Mouse (Mus musculus): ENCODE data around the gene Zfp628. TPM values are rescaled to one million over a fixed set of nuclear protein-coding genes. Genes with fewer than 3 reads are reported as not detected.

The Zfp628 gene
- polyA plus RNA-seq, 1 experiment from 2014 or later = 5.1 TPM

- H3K27me3 ChIP-seq (ENCODE audit: control insufficient read depth, insufficient read depth, low read length) = no peaks in the 10 kb centered on the region
- WGBS = 94% methylated on average over 4 of the region's 4 CpGs
- H3K27ac ChIP-seq (replicated peaks; ENCODE audit: low read depth, low read length) = no peak overlapping the region
- H3K36me3 ChIP-seq (ENCODE audit: control insufficient read depth, insufficient read depth, low read length) = no peaks in the 10 kb centered on the region
- H3K4me2 ChIP-seq (ENCODE audit: low read length) = no peak overlapping the region
- no peak for ATAC-seq (ENCODE audit: low FRiP score, low TSS enrichment)
- no peaks in the 10 kb centered on the region for H3K9me3 ChIP-seq (ENCODE audit: control insufficient read depth, low read length)
- no peak for DNase-seq
- no peak overlapping the region for H3K9ac ChIP-seq (replicated peaks; ENCODE audit: low read length)
- H3K4me3 ChIP-seq (replicated peaks; ENCODE audit: low read depth, low read length) = no peak overlapping the region
- H3K4me1 ChIP-seq (ENCODE audit: control insufficient read depth, insufficient read depth, low read length) = no peaks in the 10 kb centered on the region
Measured at GRCm38 (mm10) chr7:4886680-4887079, 28.3 kb upstream of the Zfp628 start.

GRCm38 (mm10) chr7:4895186-4895585, 19.8 kb upstream of the Zfp628 start:
- Histone ChIP-seq H3K27ac (replicated peaks; ENCODE audit: low read depth, low read length) (no peak overlapping the region), H3K27me3 (ENCODE audit: control insufficient read depth, insufficient read depth, low read length) (no peaks in the 10 kb centered on the region), H3K4me3 (replicated peaks; ENCODE audit: low read depth, low read length) (no peak overlapping the region), H3K9ac (replicated peaks; ENCODE audit: low read length) (no peak overlapping the region), H3K9me3 (ENCODE audit: control insufficient read depth, low read length) (no peaks in the 10 kb centered on the region), H3K4me1 (ENCODE audit: control insufficient read depth, insufficient read depth, low read length) (peaks cover 3% of the 10 kb centered on the region; the same call in 1 of the 2 replicates), H3K36me3 (ENCODE audit: control insufficient read depth, insufficient read depth, low read length) (no peaks in the 10 kb centered on the region), H3K4me2 (ENCODE audit: low read length) (no peak overlapping the region)
- 78% methylated on average over 11 of the region's 11 CpGs for WGBS
- DNase-seq (no peak), ATAC-seq (ENCODE audit: low FRiP score, low TSS enrichment) (no peak)

GRCm38 (mm10) chr7:4898851-4899648, 16.0 kb upstream of the Zfp628 start:
- peak overlapping the region; percentile 26; the same call in 1 of the 2 replicates for H3K27ac ChIP-seq (replicated peaks; ENCODE audit: low read depth, low read length)
- H3K27me3 ChIP-seq (ENCODE audit: control insufficient read depth, insufficient read depth, low read length) = no peaks in the 10 kb centered on the region
- no peaks in the 10 kb centered on the region for H3K36me3 ChIP-seq (ENCODE audit: control insufficient read depth, insufficient read depth, low read length)
- H3K4me3 ChIP-seq (replicated peaks; ENCODE audit: low read depth, low read length) = peak overlapping the region; percentile 31
- DNase-seq = peak; percentile 48
- H3K9ac ChIP-seq (replicated peaks; ENCODE audit: low read length) = peak overlapping the region; percentile 3; the same call in 1 of the 2 replicates
- peaks cover 3% of the 10 kb centered on the region; the same call in 1 of the 2 replicates for H3K4me1 ChIP-seq (ENCODE audit: control insufficient read depth, insufficient read depth, low read length)
- ATAC-seq (ENCODE audit: low FRiP score, low TSS enrichment) = peak; percentile 27; the same call in 1 of the 2 replicates
- WGBS = 14% methylated on average over 18 of the region's 18 CpGs
- 0 out of 2 replicates have a peak, but pooled peaks cover 3% of the 10 kb centered on the region for H3K9me3 ChIP-seq (ENCODE audit: control insufficient read depth, low read length)
- peak overlapping the region; percentile 57 for H3K4me2 ChIP-seq (ENCODE audit: low read length)

GRCm38 (mm10) chr7:4899649-4900522, 15.1 kb upstream of the Zfp628 start:
- DNase-seq (peak; percentile 72), ATAC-seq (ENCODE audit: low FRiP score, low TSS enrichment) (no peak)
- WGBS = 8% methylated on average over 19 of the region's 19 CpGs
- H3K27me3 ChIP-seq (ENCODE audit: control insufficient read depth, insufficient read depth, low read length) = no peaks in the 10 kb centered on the region
- peak overlapping the region; percentile 57 for H3K4me2 ChIP-seq (ENCODE audit: low read length)
- peak overlapping the region; percentile 3; the same call in 1 of the 2 replicates for H3K9ac ChIP-seq (replicated peaks; ENCODE audit: low read length)
- H3K4me3 ChIP-seq (replicated peaks; ENCODE audit: low read depth, low read length) = peak overlapping the region; percentile 31
- peaks cover 3% of the 10 kb centered on the region; the same call in 1 of the 2 replicates for H3K4me1 ChIP-seq (ENCODE audit: control insufficient read depth, insufficient read depth, low read length)
- no peaks in the 10 kb centered on the region for H3K36me3 ChIP-seq (ENCODE audit: control insufficient read depth, insufficient read depth, low read length)
- H3K27ac ChIP-seq (replicated peaks; ENCODE audit: low read depth, low read length) = peak overlapping the region; percentile 26; the same call in 1 of the 2 replicates
- 0 out of 2 replicates have a peak, but pooled peaks cover 3% of the 10 kb centered on the region for H3K9me3 ChIP-seq (ENCODE audit: control insufficient read depth, low read length)

GRCm38 (mm10) chr7:4900523-4900851, 14.5 kb upstream of the Zfp628 start:
- Histone ChIP-seq H3K9me3 (ENCODE audit: control insufficient read depth, low read length) (0 out of 2 replicates have a peak, but pooled peaks cover 3% of the 10 kb centered on the region), H3K9ac (replicated peaks; ENCODE audit: low read length) (no peak overlapping the region), H3K36me3 (ENCODE audit: control insufficient read depth, insufficient read depth, low read length) (no peaks in the 10 kb centered on the region), H3K27ac (replicated peaks; ENCODE audit: low read depth, low read length) (no peak overlapping the region), H3K4me1 (ENCODE audit: control insufficient read depth, insufficient read depth, low read length) (peaks cover 3% of the 10 kb centered on the region; the same call in 1 of the 2 replicates), H3K4me3 (replicated peaks; ENCODE audit: low read depth, low read length) (peak overlapping the region; percentile 31), H3K27me3 (ENCODE audit: control insufficient read depth, insufficient read depth, low read length) (no peaks in the 10 kb centered on the region), H3K4me2 (ENCODE audit: low read length) (peak overlapping the region; percentile 57)
- DNase-seq (no peak), ATAC-seq (ENCODE audit: low FRiP score, low TSS enrichment) (no peak)
- WGBS = 19% methylated on average over 11 of the region's 11 CpGs

- 45% methylated on average over 8 of the region's 8 CpGs for WGBS
- ATAC-seq (ENCODE audit: low FRiP score, low TSS enrichment) (no peak), DNase-seq (no peak)
- no peak overlapping the region for H3K4me2 ChIP-seq (ENCODE audit: low read length)
- H3K9me3 ChIP-seq (ENCODE audit: control insufficient read depth, low read length) = 0 out of 2 replicates have a peak, but pooled peaks cover 3% of the 10 kb centered on the region
- H3K9ac ChIP-seq (replicated peaks; ENCODE audit: low read length) = no peak overlapping the region
- H3K27ac ChIP-seq (replicated peaks; ENCODE audit: low read depth, low read length) = no peak overlapping the region
- H3K4me3 ChIP-seq (replicated peaks; ENCODE audit: low read depth, low read length) = no peak overlapping the region
- no peaks in the 10 kb centered on the region for H3K27me3 ChIP-seq (ENCODE audit: control insufficient read depth, insufficient read depth, low read length)
- H3K4me1 ChIP-seq (ENCODE audit: control insufficient read depth, insufficient read depth, low read length) = peaks cover 3% of the 10 kb centered on the region; the same call in 1 of the 2 replicates
- no peaks in the 10 kb centered on the region for H3K36me3 ChIP-seq (ENCODE audit: control insufficient read depth, insufficient read depth, low read length)
Measured at GRCm38 (mm10) chr7:4901171-4901570, 13.8 kb upstream of the Zfp628 start.

GRCm38 (mm10) chr7:4902404-4902803, 12.6 kb upstream of the Zfp628 start:
- no peak overlapping the region for H3K4me2 ChIP-seq (ENCODE audit: low read length)
- H3K9me3 ChIP-seq (ENCODE audit: control insufficient read depth, low read length) = 0 out of 2 replicates have a peak, but pooled peaks cover 3% of the 10 kb centered on the region
- WGBS = 88% methylated on average over 9 of the region's 9 CpGs
- H3K27me3 ChIP-seq (ENCODE audit: control insufficient read depth, insufficient read depth, low read length) = no peaks in the 10 kb centered on the region
- peaks cover 3% of the 10 kb centered on the region; the same call in 1 of the 2 replicates for H3K4me1 ChIP-seq (ENCODE audit: control insufficient read depth, insufficient read depth, low read length)
- no peak for DNase-seq
- no peak for ATAC-seq (ENCODE audit: low FRiP score, low TSS enrichment)
- no peak overlapping the region for H3K9ac ChIP-seq (replicated peaks; ENCODE audit: low read length)
- H3K4me3 ChIP-seq (replicated peaks; ENCODE audit: low read depth, low read length) = no peak overlapping the region
- no peaks in the 10 kb centered on the region for H3K36me3 ChIP-seq (ENCODE audit: control insufficient read depth, insufficient read depth, low read length)
- no peak overlapping the region for H3K27ac ChIP-seq (replicated peaks; ENCODE audit: low read depth, low read length)

- DNase-seq = no peak
- H3K4me1 ChIP-seq (ENCODE audit: control insufficient read depth, insufficient read depth, low read length) = no peaks in the 10 kb centered on the region
- H3K27ac ChIP-seq (replicated peaks; ENCODE audit: low read depth, low read length) = no peak within 1 kb of the TSS
- no peaks in the 10 kb centered on the region for H3K9me3 ChIP-seq (ENCODE audit: control insufficient read depth, low read length)
- H3K36me3 ChIP-seq (ENCODE audit: control insufficient read depth, insufficient read depth, low read length) = no peaks in the 10 kb centered on the region
- no peak within 1 kb of the TSS for H3K4me2 ChIP-seq (ENCODE audit: low read length)
- 46% methylated on average over 10 of the region's 10 CpGs for WGBS
- no peak for ATAC-seq (ENCODE audit: low FRiP score, low TSS enrichment)
- no peaks in the 10 kb centered on the region for H3K27me3 ChIP-seq (ENCODE audit: control insufficient read depth, insufficient read depth, low read length)
- no peak within 1 kb of the TSS for H3K9ac ChIP-seq (replicated peaks; ENCODE audit: low read length)
- H3K4me3 ChIP-seq (replicated peaks; ENCODE audit: low read depth, low read length) = no peak within 1 kb of the TSS
Measured at GRCm38 (mm10) chr7:4906466-4906950, 8.5 kb upstream of the Zfp628 start, which contains the start of gene Gm36210. TSS of gene Gm36210 (minus strand) at chr7:4906516.
